Mouse (Mus musculus) intestine, embryonic 14.5 days (tissue): ENCODE measurements around the gene Gm45208. TPM values are rescaled to one million over a fixed set of nuclear protein-coding genes. Genes with fewer than 3 reads are reported as not detected.
"Not testable (repeated sequence)": the region's sequence is repeated elsewhere in the genome, so short reads cannot be mapped to it uniquely, and the experiment has no call there.

Source experiments
- ATAC-seq: fragments of 200-750 bp; cut with Nextera tagmentation; replicated peaks from 2 replicates; pipeline ENCODE4 v1.8.0; 2017; ENCODE audit warnings: low read depth, moderate number of reproducible peaks, moderate TSS enrichment, moderate library complexity; ENCODE audit not compliant: low FRiP score, low TSS enrichment
- DNase-seq: peaks from one replicate; pipeline ENCODE4 v3.0.0-alpha.2; 2018; ENCODE audit warnings: low spot score
- H3K27ac ChIP-seq: fragments of 300-500 bp; sonication (generic); 2 replicates; pipeline ENCODE4 v1.5.1; 2014; ENCODE audit warnings: low read depth, mild to moderate bottlenecking, control low read depth
- H3K27me3 ChIP-seq: fragments of 300-500 bp; sonication (generic); replicated peaks from 2 replicates; pipeline ENCODE4 v1.6.1; 2014; ENCODE audit warnings: low read length, control low read depth; ENCODE audit not compliant: control insufficient read depth, insufficient read depth
- H3K36me3 ChIP-seq: fragments of 300-500 bp; sonication (generic); 2 replicates; pipeline ENCODE4 v1.6.1; 2014; ENCODE audit warnings: low read length, control low read depth; ENCODE audit not compliant: control insufficient read depth, insufficient read depth
- H3K4me1 ChIP-seq: fragments of 300-500 bp; sonication (generic); replicated peaks from 2 replicates; pipeline ENCODE4 v1.6.1; 2014; ENCODE audit warnings: low read length, control low read depth, mixed read lengths; ENCODE audit not compliant: control insufficient read depth, insufficient read depth
- H3K4me2 ChIP-seq: fragments of 300-500 bp; sonication (generic); 2 replicates; pipeline ENCODE4 v1.6.1; 2014; ENCODE audit warnings: low read length
- H3K4me3 ChIP-seq: fragments of 300-500 bp; sonication (generic); 2 replicates; pipeline ENCODE4 v1.5.1; 2014; ENCODE audit warnings: low read depth, low read length, control low read depth, mixed read lengths
- H3K9ac ChIP-seq: fragments of 300-500 bp; sonication (generic); 2 replicates; pipeline ENCODE4 v1.6.1; 2014; ENCODE audit warnings: mild to moderate bottlenecking, low read length
- H3K9me3 ChIP-seq: fragments of 300-500 bp; sonication (generic); 2 replicates; pipeline ENCODE4 v1.6.1; 2016; ENCODE audit warnings: low read length, control low read depth; ENCODE audit not compliant: control insufficient read depth
- WGBS: fragments of 180-500 bp; shearing (Covaris S2); extraction: QIAGEN DNeasy Blood & Tissue Kit; methylation state at CpG from one replicate; pipeline ENCODE4 v1.1.7; 2014; 5-methylcytosine and 5-hydroxymethylcytosine counted together
- polyA plus RNA-seq: library from polyadenylated mRNA; unstranded; fragments of >200 nt; fragmentation: Nextera tagmentation; extraction: Ambion mirVana; gene quantifications from 2 replicates; pipeline ENCODE4 v1.2.1, GENCODE M21; 2014

The Gm45208 gene
- polyA plus RNA-seq, 1 experiment from 2014 or later, result not detected

GRCm38 (mm10) chrX:7680864-7681263, 41.2 kb upstream of the Gm45208 start, which contains the start of gene Magix:
TSS of gene Magix (minus strand) at chrX:7681251.
- Histone ChIP-seq H3K4me2 (peak within 1 kb of the TSS; percentile 46), H3K36me3 (no peaks in the 10 kb centered on the region), H3K9ac (no peak within 1 kb of the TSS), H3K4me3 (peak within 1 kb of the TSS; percentile 18; the same call in 1 of the 2 replicates), H3K27ac (no peak within 1 kb of the TSS), H3K9me3 (no peaks in the 10 kb centered on the region), H3K27me3 (no peaks in the 10 kb centered on the region), H3K4me1 (no peaks in the 10 kb centered on the region)
- WGBS, result 69% methylated on average over 14 of the region's 14 CpGs
- ATAC-seq (no peak), DNase-seq (no peak)

- no peaks in the 10 kb centered on the region for H3K36me3 ChIP-seq
- H3K4me2 ChIP-seq, result no peak overlapping the region
- H3K4me1 ChIP-seq, result no peaks in the 10 kb centered on the region
- ATAC-seq, result no peak
- no peak overlapping the region for H3K4me3 ChIP-seq
- DNase-seq, result no peak
- H3K27ac ChIP-seq, result no peak overlapping the region
- H3K9ac ChIP-seq, result no peak overlapping the region
- H3K27me3 ChIP-seq, result no peaks in the 10 kb centered on the region
- no peaks in the 10 kb centered on the region for H3K9me3 ChIP-seq
- WGBS, result 100% methylated on average over 2 of the region's 2 CpGs
Measured at GRCm38 (mm10) chrX:7688321-7688720, 33.7 kb upstream of the Gm45208 start.

DNA sequence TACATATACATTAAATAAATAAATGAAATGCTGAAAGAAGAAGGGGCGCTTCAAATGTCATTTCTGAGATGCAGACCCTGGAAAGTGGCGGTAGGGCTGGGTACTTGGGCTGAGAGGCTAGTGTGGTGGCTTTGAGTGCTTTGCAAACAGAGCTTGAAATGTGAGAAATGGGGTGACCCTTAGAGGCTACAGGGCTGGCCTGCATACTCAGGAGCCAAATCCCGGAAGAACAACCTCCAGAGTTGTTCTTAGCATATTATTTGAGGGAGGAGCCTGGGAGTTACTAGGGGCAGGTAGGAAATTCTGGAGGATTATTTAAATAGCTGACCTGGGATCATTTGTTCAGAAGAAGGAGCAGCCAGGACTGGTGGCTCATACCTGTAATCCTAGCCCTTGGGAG, 31.6 kb upstream of the Gm45208 start:
- Histone ChIP-seq H3K27ac (no peak overlapping the region), H3K4me1 (no peaks in the 10 kb centered on the region), H3K27me3 (no peaks in the 10 kb centered on the region), H3K36me3 (no peaks in the 10 kb centered on the region), H3K9me3 (no peaks in the 10 kb centered on the region), H3K9ac (no peak overlapping the region), H3K4me2 (no peak overlapping the region), H3K4me3 (no peak overlapping the region)
- DNase-seq (no peak), ATAC-seq (no peak)
- 72% methylated on average over 3 of the region's 3 CpGs for WGBS

DNA sequence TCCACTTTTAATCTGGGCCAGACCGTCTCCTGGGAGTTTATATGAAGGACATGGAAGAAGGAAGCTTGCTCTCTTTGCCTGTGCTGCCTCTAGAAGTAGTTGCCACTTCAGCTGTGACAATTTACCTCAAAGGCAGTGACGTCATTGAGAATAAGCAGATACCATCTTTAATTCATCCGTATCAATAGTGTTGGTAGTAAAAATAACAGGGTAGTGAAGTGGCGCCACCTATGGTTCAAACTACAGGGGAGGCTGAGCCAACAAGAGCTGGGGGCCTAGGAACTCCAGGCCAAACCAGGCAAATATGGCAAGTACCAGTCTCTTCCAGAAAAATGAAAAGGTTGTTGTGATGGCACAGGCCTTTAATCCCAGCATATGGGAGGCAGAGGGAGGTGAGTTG, 29.2 kb upstream of the Gm45208 start:
- no peak overlapping the region for H3K9ac ChIP-seq
- no peak overlapping the region for H3K4me2 ChIP-seq
- H3K36me3 ChIP-seq, result no peaks in the 10 kb centered on the region
- no peaks in the 10 kb centered on the region for H3K27me3 ChIP-seq
- no peak overlapping the region for H3K27ac ChIP-seq
- no peak overlapping the region for H3K4me3 ChIP-seq
- no peak for ATAC-seq
- no peaks in the 10 kb centered on the region for H3K9me3 ChIP-seq
- WGBS, result 34% methylated on average over 4 of the region's 4 CpGs
- no peaks in the 10 kb centered on the region for H3K4me1 ChIP-seq
- DNase-seq, result no peak

GRCm38 (mm10) chrX:7696520-7696919, 25.5 kb upstream of the Gm45208 start:
- Histone ChIP-seq H3K4me3 (peak overlapping the region; percentile 62), H3K9me3 (no peaks in the 10 kb centered on the region), H3K27ac (no peak overlapping the region), H3K27me3 (no peaks in the 10 kb centered on the region), H3K9ac (no peak overlapping the region), H3K4me1 (no peaks in the 10 kb centered on the region), H3K4me2 (peak overlapping the region; percentile 41), H3K36me3 (peaks cover under 1% of the 10 kb centered on the region; the same call in 1 of the 2 replicates)
- 0 out of 2 replicates have a peak, but pooled peaks have one; percentile 47 for ATAC-seq
- whole genome bisulfite sequencing, result 27% methylated on average over 6 of the region's 6 CpGs
- DNase-seq, result no peak

DNA sequence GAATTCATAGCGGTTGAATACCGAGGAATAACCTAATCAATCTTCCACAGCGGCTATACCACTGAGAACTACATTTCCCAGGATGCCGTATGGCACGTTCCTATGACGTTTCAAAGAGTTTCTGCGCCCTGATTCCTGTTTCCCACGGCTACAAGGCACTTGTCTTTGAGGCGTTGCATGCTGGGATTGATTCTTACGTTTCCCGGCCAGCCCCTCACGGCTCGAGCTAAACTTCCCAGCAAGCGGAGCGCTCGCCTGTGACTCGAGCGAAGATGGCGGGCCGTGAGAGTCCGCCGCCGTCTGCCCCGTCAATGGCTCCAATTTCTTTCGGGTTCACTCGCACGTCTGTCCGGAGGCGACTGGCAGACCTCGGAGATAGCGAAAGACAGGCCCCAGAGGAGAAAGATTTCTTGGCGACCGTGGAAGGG, 25.1 kb upstream of the Gm45208 start, which contains the start of gene Gpkow:
TSS of gene Gpkow (plus strand) at position 178 of the 428 bp plus-strand sequence.
- H3K4me2 ChIP-seq, result peak within 1 kb of the TSS; percentile 58
- no peaks in the 10 kb centered on the region for H3K9me3 ChIP-seq
- peak within 1 kb of the TSS; percentile 55 for H3K9ac ChIP-seq
- ATAC-seq (peak; percentile 91), DNase-seq (peak; percentile 75)
- H3K27ac ChIP-seq, result no peak within 1 kb of the TSS
- peaks cover 5% of the 10 kb centered on the region; the same call in 1 of the 2 replicates for H3K36me3 ChIP-seq
- WGBS, result 6% methylated on average over 33 of the region's 33 CpGs
- peak within 1 kb of the TSS; percentile 62 for H3K4me3 ChIP-seq
- no peaks in the 10 kb centered on the region for H3K27me3 ChIP-seq
- no peaks in the 10 kb centered on the region for H3K4me1 ChIP-seq

GRCm38 (mm10) chrX:7713764-7714134, 8.3 kb upstream of the Gm45208 start:
- H3K4me2 ChIP-seq, result peak overlapping the region; percentile 47
- WGBS, result 21% methylated on average over 6 of the region's 12 CpGs
- not testable (repeated sequence) for H3K9me3 ChIP-seq, H3K27ac ChIP-seq, H3K36me3 ChIP-seq, H3K4me1 ChIP-seq, H3K27me3 ChIP-seq, DNase-seq
- ATAC-seq, result peak; percentile 54; the same call in 1 of the 2 replicates
- peak overlapping the region; percentile 36 for H3K4me3 ChIP-seq
- 0 out of 2 replicates have a peak overlapping the region, but pooled peaks have one; percentile 25 for H3K9ac ChIP-seq

DNA sequence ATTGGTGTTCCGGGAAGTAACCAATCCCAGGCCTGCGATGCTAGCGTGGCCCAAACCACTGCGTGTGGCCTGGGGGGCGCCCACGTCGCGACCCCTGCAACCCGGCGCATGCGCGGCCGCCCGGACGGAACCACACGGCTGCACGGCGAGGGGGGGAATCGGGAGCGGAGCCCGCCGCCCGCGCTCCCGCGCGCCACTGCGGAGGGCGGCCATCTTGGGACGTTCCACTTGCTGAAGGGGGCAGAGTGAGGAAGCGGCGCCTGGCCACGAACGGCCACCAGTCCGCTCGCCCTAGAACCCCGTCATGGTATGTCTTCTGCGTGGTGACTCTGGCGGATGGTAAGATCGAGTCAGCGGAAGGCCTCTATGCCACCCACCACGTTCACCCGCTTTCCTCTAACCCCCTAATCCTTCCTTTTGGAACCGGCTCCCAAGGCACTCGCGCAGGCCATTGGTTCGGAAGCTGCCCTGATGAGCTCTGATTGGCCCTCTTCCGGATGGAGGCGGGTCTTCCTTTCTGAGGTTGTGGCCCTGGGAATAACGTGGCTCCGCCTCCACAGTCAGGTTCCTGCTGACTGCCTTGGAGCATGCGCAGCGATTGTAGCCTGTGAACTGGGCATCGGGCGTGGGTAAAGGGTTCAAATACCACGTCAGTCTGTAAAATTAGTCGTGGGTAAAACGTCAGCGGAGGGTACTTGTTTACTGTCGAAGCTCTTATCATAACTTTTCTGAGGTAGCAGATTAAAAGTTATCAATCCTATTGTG, 7.7 kb upstream of the Gm45208 start, which contains the start of gene Wdr45:
TSS of gene Wdr45 (plus strand) at position 199 of the 765 bp plus-strand sequence.
- 15% methylated on average over 39 of the region's 60 CpGs for WGBS
- not testable (repeated sequence) for H3K27me3 ChIP-seq, H3K9me3 ChIP-seq, H3K4me1 ChIP-seq, H3K27ac ChIP-seq, H3K36me3 ChIP-seq
- Histone ChIP-seq H3K9ac (0 out of 2 replicates have a peak within 1 kb of the TSS, but pooled peaks have one; percentile 25), H3K4me3 (peak within 1 kb of the TSS; percentile 36), H3K4me2 (peak within 1 kb of the TSS; percentile 47)
- ATAC-seq (peak; percentile 97), DNase-seq (peak; percentile 80)
